Mouse (Mus musculus): ENCODE measurements around the gene H2-DMb2.

- no peak for TF ChIP-seq CTCF (IDR thresholded peaks at IDR 0.05; ENCODE audit: borderline replicate concordance, control insufficient read depth, extremely low read depth, insufficient read depth, low read length, poor library complexity)
- no peak for TF ChIP-seq POLR2A (IDR thresholded peaks at IDR 0.05; ENCODE audit: control insufficient read depth, extremely low read depth, insufficient read depth, low read length, poor library complexity)
These were observed 21.3 kb upstream of the H2-DMb2 start for GRCm38 (mm10) chr17:34121879-34122187.

Measured in thymus, adult 2 months (tissue).